Mouse (Mus musculus): ENCODE results near the gene Mical2. TPM values are rescaled to one million over a fixed set of nuclear protein-coding genes. Genes with fewer than 3 reads are reported as not detected.

The Mical2 gene
- polyA plus RNA-seq, 1 experiment = 6.6 TPM

DNA sequence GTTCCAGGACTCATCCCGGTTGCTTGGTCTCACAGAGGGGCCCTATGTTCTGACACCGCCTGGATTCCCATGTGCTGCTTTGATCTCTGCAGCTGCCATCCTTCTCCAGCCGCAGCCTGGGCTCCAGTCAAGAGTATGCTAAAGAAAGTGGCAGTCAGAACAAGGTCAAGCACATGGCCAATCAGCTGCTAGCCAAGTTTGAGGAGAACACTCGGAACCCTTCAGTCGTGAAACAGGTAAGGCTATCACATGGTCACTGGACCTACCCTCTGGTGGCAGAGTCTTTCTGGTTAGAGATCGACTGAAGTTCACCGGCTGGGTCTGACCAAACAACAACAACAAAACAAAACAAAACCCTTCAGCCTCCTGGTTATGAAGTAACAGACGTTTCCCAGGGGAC is 106.1 kb downstream of the Mical2 start:
- Histone ChIP-seq H3K4me3 (ENCODE audit: insufficient read depth, low read depth, low read length) (no peak overlapping the region), H3K4me1 (ENCODE audit: control insufficient read depth, insufficient read depth, low read length) (no peaks in the 10 kb centered on the region), H3K36me3 (ENCODE audit: control insufficient read depth, insufficient read depth, low read length) (no peaks in the 10 kb centered on the region), H3K27me3 (replicated peaks; ENCODE audit: control insufficient read depth, insufficient read depth, low read length) (no peaks in the 10 kb centered on the region), H3K27ac (ENCODE audit: insufficient read depth, low read depth, low read length) (no peak overlapping the region)
- 59% methylated on average over 8 of the region's 8 CpGs for WGBS
- TF ChIP-seq CTCF (conservative IDR thresholded peaks at IDR 0.05; ENCODE audit: insufficient read depth, insufficient read length, low read depth, low read length) (no peak), POLR2A (IDR thresholded peaks at IDR 0.05; ENCODE audit: low read depth, low read length) (no peak)
- DNase-seq = peak; percentile 59

DNA sequence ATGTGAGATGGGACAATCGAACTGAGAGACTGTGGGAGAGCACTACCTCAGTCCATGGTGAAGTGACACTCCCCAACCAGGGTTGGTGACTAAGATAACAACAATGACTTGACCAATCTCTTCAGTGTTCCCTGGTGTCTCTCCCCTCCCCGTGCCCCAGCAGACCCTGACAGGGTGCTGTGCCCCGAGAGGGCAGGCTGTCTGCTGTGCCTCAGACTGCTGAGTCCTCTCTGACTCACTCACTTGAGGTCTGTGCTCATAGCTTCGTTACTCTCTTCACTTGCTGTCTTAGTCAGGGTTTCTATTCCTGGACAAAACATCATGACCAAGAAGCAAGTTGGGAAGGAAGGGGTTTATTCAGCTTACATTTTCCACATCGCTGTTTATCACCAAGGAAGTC is 106.8 kb downstream of the Mical2 start:
- H3K27me3 ChIP-seq (replicated peaks; ENCODE audit: control insufficient read depth, insufficient read depth, low read length) = no peaks in the 10 kb centered on the region
- DNase-seq = no peak
- H3K27ac ChIP-seq (ENCODE audit: insufficient read depth, low read depth, low read length) = no peak overlapping the region
- no peaks in the 10 kb centered on the region for H3K36me3 ChIP-seq (ENCODE audit: control insufficient read depth, insufficient read depth, low read length)
- no peak overlapping the region for H3K4me3 ChIP-seq (ENCODE audit: insufficient read depth, low read depth, low read length)
- 87% methylated on average over 5 of the region's 5 CpGs for WGBS
- no peak for TF ChIP-seq POLR2A (IDR thresholded peaks at IDR 0.05; ENCODE audit: low read depth, low read length)
- no peak for TF ChIP-seq CTCF (conservative IDR thresholded peaks at IDR 0.05; ENCODE audit: insufficient read depth, insufficient read length, low read depth, low read length)
- H3K4me1 ChIP-seq (ENCODE audit: control insufficient read depth, insufficient read depth, low read length) = no peaks in the 10 kb centered on the region

DNA sequence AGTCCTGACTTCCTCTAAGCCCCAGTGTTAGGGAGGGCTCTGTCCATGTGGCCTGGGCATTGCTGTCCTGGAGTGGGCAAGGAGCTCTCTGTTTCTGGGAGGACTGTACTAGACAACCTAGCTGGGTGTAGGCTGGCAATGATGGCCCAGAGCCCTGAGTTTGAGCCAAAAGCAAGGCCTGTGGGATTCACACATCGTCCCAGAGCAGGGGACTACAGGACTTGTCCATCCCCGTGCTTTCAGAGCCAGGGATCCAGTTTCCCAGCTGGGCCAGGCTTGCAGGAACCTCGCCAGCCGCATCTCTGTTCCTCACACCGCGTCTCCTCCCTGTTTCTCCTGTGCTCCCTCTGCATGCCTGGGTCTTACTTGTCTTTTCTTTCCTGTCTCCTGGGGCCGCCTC is 107.7 kb downstream of the Mical2 start:
- no peak for TF ChIP-seq POLR2A (IDR thresholded peaks at IDR 0.05; ENCODE audit: low read depth, low read length)
- no peak for TF ChIP-seq CTCF (conservative IDR thresholded peaks at IDR 0.05; ENCODE audit: insufficient read depth, insufficient read length, low read depth, low read length)
- WGBS = 88% methylated on average over 7 of the region's 7 CpGs
- no peaks in the 10 kb centered on the region for H3K4me1 ChIP-seq (ENCODE audit: control insufficient read depth, insufficient read depth, low read length)
- no peak overlapping the region for H3K4me3 ChIP-seq (ENCODE audit: insufficient read depth, low read depth, low read length)
- no peak overlapping the region for H3K27ac ChIP-seq (ENCODE audit: insufficient read depth, low read depth, low read length)
- H3K36me3 ChIP-seq (ENCODE audit: control insufficient read depth, insufficient read depth, low read length) = no peaks in the 10 kb centered on the region
- no peak for DNase-seq
- no peaks in the 10 kb centered on the region for H3K27me3 ChIP-seq (replicated peaks; ENCODE audit: control insufficient read depth, insufficient read depth, low read length)

DNA sequence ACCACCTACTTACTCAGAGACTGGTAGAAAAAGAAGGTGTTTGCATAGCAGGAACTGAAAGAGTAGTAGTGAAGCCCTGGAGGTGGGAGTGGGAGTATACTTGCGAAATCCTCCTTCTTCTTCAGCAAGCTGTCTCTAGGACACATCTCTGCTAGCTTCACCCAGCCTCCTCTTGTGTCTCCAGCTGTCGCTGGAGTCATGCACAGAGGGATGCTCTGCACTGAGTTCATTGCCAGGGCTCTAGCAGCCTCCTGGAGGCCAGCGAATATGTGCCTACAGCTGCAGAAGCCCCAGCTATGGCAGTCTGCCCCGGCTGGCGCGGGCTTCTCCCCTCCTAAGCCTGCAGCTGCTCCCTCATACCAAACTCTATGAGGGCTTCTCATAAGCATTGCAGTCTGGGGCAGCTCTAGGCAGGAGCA is 110.6 kb downstream of the Mical2 start:
- Histone ChIP-seq H3K4me3 (ENCODE audit: insufficient read depth, low read depth, low read length) (no peak overlapping the region), H3K27me3 (replicated peaks; ENCODE audit: control insufficient read depth, insufficient read depth, low read length) (no peaks in the 10 kb centered on the region), H3K27ac (ENCODE audit: insufficient read depth, low read depth, low read length) (no peak overlapping the region), H3K4me1 (ENCODE audit: control insufficient read depth, insufficient read depth, low read length) (no peaks in the 10 kb centered on the region), H3K36me3 (ENCODE audit: control insufficient read depth, insufficient read depth, low read length) (no peaks in the 10 kb centered on the region)
- no peak for DNase-seq
- WGBS = 77% methylated on average over 6 of the region's 6 CpGs
- TF ChIP-seq CTCF (conservative IDR thresholded peaks at IDR 0.05; ENCODE audit: insufficient read depth, insufficient read length, low read depth, low read length) (no peak), POLR2A (IDR thresholded peaks at IDR 0.05; ENCODE audit: low read depth, low read length) (no peak)

DNA sequence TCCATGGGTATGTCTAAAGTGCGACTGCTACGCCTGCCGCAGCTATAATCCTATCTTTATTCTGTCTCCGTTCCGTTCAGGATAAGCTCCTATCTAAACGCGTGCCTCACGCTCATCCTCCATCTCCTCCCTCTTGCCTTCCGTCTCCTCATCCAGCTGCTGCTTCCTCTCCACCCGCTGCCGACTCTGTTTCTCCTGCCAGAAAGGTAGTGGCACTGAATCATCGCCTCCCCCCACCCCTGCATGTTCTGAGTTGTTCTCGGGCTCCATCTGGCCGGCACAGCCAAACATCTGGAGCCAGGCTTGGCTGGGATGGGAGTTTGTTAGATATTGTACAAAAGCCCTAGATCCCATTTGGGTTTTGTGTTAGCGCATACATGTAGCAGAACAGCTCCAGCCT is 111.1 kb downstream of the Mical2 start:
- TF ChIP-seq CTCF (conservative IDR thresholded peaks at IDR 0.05; ENCODE audit: insufficient read depth, insufficient read length, low read depth, low read length) = no peak
- no peak for TF ChIP-seq POLR2A (IDR thresholded peaks at IDR 0.05; ENCODE audit: low read depth, low read length)
- Histone ChIP-seq H3K4me1 (ENCODE audit: control insufficient read depth, insufficient read depth, low read length) (no peaks in the 10 kb centered on the region), H3K36me3 (ENCODE audit: control insufficient read depth, insufficient read depth, low read length) (no peaks in the 10 kb centered on the region), H3K27me3 (replicated peaks; ENCODE audit: control insufficient read depth, insufficient read depth, low read length) (no peaks in the 10 kb centered on the region), H3K4me3 (ENCODE audit: insufficient read depth, low read depth, low read length) (no peak overlapping the region), H3K27ac (ENCODE audit: insufficient read depth, low read depth, low read length) (no peak overlapping the region)
- 85% methylated on average over 15 of the region's 15 CpGs for WGBS
- DNase-seq = no peak

DNA sequence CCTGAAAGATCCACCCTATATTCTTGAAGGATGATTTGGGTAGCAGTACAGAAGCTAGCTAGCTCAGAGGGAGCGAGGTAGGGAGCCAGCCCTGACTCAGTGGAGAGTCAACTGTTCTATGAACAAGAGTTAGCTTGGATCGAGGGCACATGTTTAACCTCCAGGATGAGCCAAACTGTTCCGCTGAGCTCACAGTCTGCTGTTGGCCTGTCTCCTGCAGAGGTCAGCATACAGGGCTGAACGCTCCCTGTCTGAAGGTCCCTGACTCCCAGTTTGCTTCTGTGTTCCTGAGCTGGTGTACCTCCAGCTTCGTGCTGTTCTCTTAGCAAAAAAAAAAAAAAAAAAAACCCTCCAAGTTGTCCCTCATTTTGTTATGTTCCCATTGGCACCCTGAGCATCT is 112.1 kb downstream of the Mical2 start:
- no peak for TF ChIP-seq POLR2A (IDR thresholded peaks at IDR 0.05; ENCODE audit: low read depth, low read length)
- TF ChIP-seq CTCF (conservative IDR thresholded peaks at IDR 0.05; ENCODE audit: insufficient read depth, insufficient read length, low read depth, low read length) = no peak
- Histone ChIP-seq H3K4me1 (ENCODE audit: control insufficient read depth, insufficient read depth, low read length) (no peaks in the 10 kb centered on the region), H3K27me3 (replicated peaks; ENCODE audit: control insufficient read depth, insufficient read depth, low read length) (no peaks in the 10 kb centered on the region), H3K4me3 (ENCODE audit: insufficient read depth, low read depth, low read length) (no peak overlapping the region), H3K36me3 (ENCODE audit: control insufficient read depth, insufficient read depth, low read length) (no peaks in the 10 kb centered on the region), H3K27ac (ENCODE audit: insufficient read depth, low read depth, low read length) (no peak overlapping the region)
- WGBS = 67% methylated on average over 5 of the region's 5 CpGs
- DNase-seq = peak; percentile 27

DNA sequence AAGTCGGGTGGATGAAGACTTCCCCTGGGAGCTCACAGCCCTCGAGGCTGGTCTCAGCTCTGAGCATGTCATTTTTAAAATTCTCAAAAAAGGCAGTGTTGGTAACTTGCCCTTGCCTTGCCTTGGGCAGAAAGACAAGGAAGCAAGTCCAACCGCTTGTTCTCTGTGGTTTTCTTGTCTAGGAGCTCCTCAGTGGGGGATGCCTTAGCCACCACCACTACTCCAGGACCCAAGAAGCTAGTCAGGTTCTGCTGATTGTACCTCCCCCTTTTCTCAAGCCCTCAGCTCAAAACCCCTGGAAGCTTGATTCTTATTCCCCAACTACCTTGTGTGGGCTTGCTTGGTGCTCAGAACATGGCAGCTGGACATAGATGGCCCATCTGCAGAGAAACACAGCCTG is 115.4 kb downstream of the Mical2 start:
- Histone ChIP-seq H3K36me3 (ENCODE audit: control insufficient read depth, insufficient read depth, low read length) (no peaks in the 10 kb centered on the region), H3K4me1 (ENCODE audit: control insufficient read depth, insufficient read depth, low read length) (no peaks in the 10 kb centered on the region), H3K4me3 (ENCODE audit: insufficient read depth, low read depth, low read length) (no peak overlapping the region), H3K27me3 (replicated peaks; ENCODE audit: control insufficient read depth, insufficient read depth, low read length) (no peaks in the 10 kb centered on the region), H3K27ac (ENCODE audit: insufficient read depth, low read depth, low read length) (no peak overlapping the region)
- 72% methylated on average over 3 of the region's 3 CpGs for WGBS
- no peak for TF ChIP-seq CTCF (conservative IDR thresholded peaks at IDR 0.05; ENCODE audit: insufficient read depth, insufficient read length, low read depth, low read length)
- no peak for TF ChIP-seq POLR2A (IDR thresholded peaks at IDR 0.05; ENCODE audit: low read depth, low read length)
- DNase-seq = no peak

DNA sequence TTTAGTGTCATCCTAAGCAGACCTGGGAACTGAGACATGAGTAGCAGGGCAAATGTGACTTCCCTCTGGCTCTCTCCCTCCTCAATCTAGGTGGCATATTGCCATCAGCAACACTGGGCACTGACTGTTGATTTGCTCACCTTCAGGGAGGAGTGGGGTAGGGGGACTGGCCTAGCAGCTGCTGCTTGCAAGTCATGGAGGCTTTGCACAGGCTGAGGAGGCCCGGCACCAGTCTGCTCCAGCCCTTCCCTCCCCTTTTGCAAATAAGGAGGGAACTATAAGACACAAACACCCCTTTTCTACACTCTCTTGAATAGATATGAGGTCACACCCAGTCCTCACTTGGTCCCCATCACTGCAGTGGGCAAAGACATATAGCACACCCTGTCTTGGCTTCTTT is 120.0 kb downstream of the Mical2 start:
- no peaks in the 10 kb centered on the region for H3K36me3 ChIP-seq (ENCODE audit: control insufficient read depth, insufficient read depth, low read length)
- TF ChIP-seq CTCF (conservative IDR thresholded peaks at IDR 0.05; ENCODE audit: insufficient read depth, insufficient read length, low read depth, low read length) (no peak), POLR2A (IDR thresholded peaks at IDR 0.05; ENCODE audit: low read depth, low read length) (no peak)
- DNase-seq = no peak
- H3K4me3 ChIP-seq (ENCODE audit: insufficient read depth, low read depth, low read length) = no peak overlapping the region
- no peaks in the 10 kb centered on the region for H3K4me1 ChIP-seq (ENCODE audit: control insufficient read depth, insufficient read depth, low read length)
- H3K27me3 ChIP-seq (replicated peaks; ENCODE audit: control insufficient read depth, insufficient read depth, low read length) = no peaks in the 10 kb centered on the region
- 72% methylated on average over 1 of the region's 1 CpGs for WGBS
- no peak overlapping the region for H3K27ac ChIP-seq (ENCODE audit: insufficient read depth, low read depth, low read length)
